Mouse (Mus musculus): ENCODE results near the gene Kirrel3. TPM values are rescaled to one million over a fixed set of nuclear protein-coding genes. Genes with fewer than 3 reads are reported as not detected.

Gene Kirrel3
- total RNA-seq, 2 experiments from 2014 or later: 0.88 to 1.6 TPM

GRCm38 (mm10) chr9:34754523-34755097, 268.9 kb downstream of the Kirrel3 start:
- no peak for DNase-seq

- DNase-seq: no peak
Observed at GRCm38 (mm10) chr9:34756055-34756454, 270.4 kb downstream of the Kirrel3 start.

- no peak for DNase-seq
Observed at GRCm38 (mm10) chr9:34758925-34759324, 273.2 kb downstream of the Kirrel3 start.

GRCm38 (mm10) chr9:34760521-34760920, 274.8 kb downstream of the Kirrel3 start:
- DNase-seq: no peak

- no peak for DNase-seq
Observed at GRCm38 (mm10) chr9:34766792-34767623, 281.3 kb downstream of the Kirrel3 start.

- no peak for DNase-seq
Observed at GRCm38 (mm10) chr9:34768961-34769360, 283.3 kb downstream of the Kirrel3 start.

- no peak for DNase-seq
Observed at GRCm38 (mm10) chr9:34770951-34771350, 285.3 kb downstream of the Kirrel3 start.

- DNase-seq: no peak
Observed at GRCm38 (mm10) chr9:34771401-34771800, 285.7 kb downstream of the Kirrel3 start.

- no peak for DNase-seq
Observed at GRCm38 (mm10) chr9:34772022-34772437, 286.3 kb downstream of the Kirrel3 start.

- no peak for DNase-seq
Observed at GRCm38 (mm10) chr9:34781356-34781755, 295.7 kb downstream of the Kirrel3 start.

- no peak for DNase-seq
Observed at GRCm38 (mm10) chr9:34787915-34788314, 302.2 kb downstream of the Kirrel3 start.

- DNase-seq: no peak
Observed at GRCm38 (mm10) chr9:34795226-34795625, 309.5 kb downstream of the Kirrel3 start.

- DNase-seq: no peak
Observed at GRCm38 (mm10) chr9:34797688-34798339, 312.1 kb downstream of the Kirrel3 start.

GRCm38 (mm10) chr9:34801662-34802061, 316.0 kb downstream of the Kirrel3 start:
- no peak for DNase-seq

- DNase-seq: no peak
Observed at GRCm38 (mm10) chr9:34806854-34807253, 321.2 kb downstream of the Kirrel3 start.

GRCm38 (mm10) chr9:34809993-34810513, 324.4 kb downstream of the Kirrel3 start:
- no peak for DNase-seq

- DNase-seq: no peak
Observed at GRCm38 (mm10) chr9:34818325-34818976, 332.8 kb downstream of the Kirrel3 start.

- DNase-seq: no peak
Observed at GRCm38 (mm10) chr9:34824358-34825088, 338.8 kb downstream of the Kirrel3 start.

- no peak for DNase-seq
Observed at GRCm38 (mm10) chr9:34825089-34825400, 339.4 kb downstream of the Kirrel3 start.

GRCm38 (mm10) chr9:34825402-34826008, 339.8 kb downstream of the Kirrel3 start:
- DNase-seq: no peak

- no peak for DNase-seq
Observed at GRCm38 (mm10) chr9:34830696-34831095, 345.0 kb downstream of the Kirrel3 start.

GRCm38 (mm10) chr9:34836801-34837200, 351.1 kb downstream of the Kirrel3 start:
- no peak for DNase-seq
